31 mouse cellular contexts compared by ENCODE assay signal in the genomic region with DNA sequence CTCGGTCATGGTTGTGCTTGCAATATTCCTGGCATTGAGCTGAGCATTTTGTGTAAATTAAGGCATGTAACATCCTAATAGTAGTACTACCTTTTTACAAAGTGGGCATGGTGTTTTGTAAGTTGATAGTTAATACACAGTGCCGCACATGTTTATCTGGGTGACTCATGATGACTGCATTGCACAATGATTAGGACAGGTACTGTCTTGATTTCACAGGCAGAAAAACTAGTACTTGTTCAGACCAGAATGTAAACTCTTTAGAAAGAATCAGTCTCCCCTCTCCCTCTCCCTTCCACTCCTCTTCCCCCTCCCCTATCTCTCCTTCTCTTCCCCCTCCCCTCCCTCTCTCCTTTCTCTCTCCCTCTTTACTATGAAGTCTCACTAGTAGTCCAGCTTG. TPM values are rescaled to one million over a fixed set of nuclear protein-coding genes. Genes with fewer than 3 reads are reported as not detected.
DNase-seq lines count a peak whose midpoint lies in the region; ATAC-seq and TF ChIP-seq lines count a peak whose summit lies in the region.
"Had no signal": no experiment of that assay in that cellular context is flagged by ENCODE, and none has a peak within 500 bp of the region (broad histone marks: within the 10 kb centered on the region; RNA-seq: fewer than 3 reads in every experiment).

No protein-coding gene starts in this region.

- 73% methylated on average over 2 of the region's 2 CpGs for WGBS in liver, embryonic 12.5 days (ENCODE audit: insufficient replicate concordance)
- 70% methylated on average over 2 of the region's 2 CpGs for WGBS in liver, postnatal 0 days (ENCODE audit: insufficient replicate concordance)
- WGBS in stomach, embryonic 16.5 days = 68% methylated on average over 2 of the region's 2 CpGs

- no peak for TF ChIP-seq EP300 in liver, postnatal 0 days (IDR thresholded peaks at IDR 0.05; ENCODE audit: low read depth)
- peak; percentile 8 to 59 for TF ChIP-seq EP300 in MEL (IDR thresholded peaks at IDR 0.05; ENCODE audit: low read depth in 1 of 2, low read length in 2 of 2)

- no peak overlapping the region for H3K4me3 ChIP-seq in liver, embryonic 12.5 days
- H3K4me3 ChIP-seq in liver, postnatal 0 days (ENCODE audit: low read depth, low read length) = no peak overlapping the region
- no peak overlapping the region for H3K4me3 ChIP-seq in MEL (ENCODE audit: control insufficient read depth in 1 of 2, insufficient read depth in 1 of 2, low read depth in 2 of 2, low read length in 2 of 2)
- no peak overlapping the region for H3K4me3 ChIP-seq in stomach, embryonic 16.5 days (replicated peaks; ENCODE audit: low read length)
- H3K4me3 ChIP-seq: heart, embryonic 15.5 days; limb, embryonic 13.5 days; midbrain, embryonic 12.5 days had no signal

- no peaks in the 10 kb centered on the region for H3K36me3 ChIP-seq in liver, embryonic 12.5 days
- H3K36me3 ChIP-seq in liver, postnatal 0 days (replicated peaks; ENCODE audit: insufficient read depth, low read length) = no peaks in the 10 kb centered on the region
- H3K36me3 ChIP-seq in MEL (ENCODE audit: control insufficient read depth in 1 of 2, insufficient read depth in 2 of 2, low read length in 2 of 2) = peaks cover 0 to 28% of the 10 kb centered on the region in 2 experiments; a peak in 2 of 4 replicates
- no peaks in the 10 kb centered on the region for H3K36me3 ChIP-seq in stomach, embryonic 16.5 days (ENCODE audit: control insufficient read depth, insufficient read depth, low read length)
- H3K36me3 ChIP-seq: heart, embryonic 15.5 days; limb, embryonic 13.5 days; midbrain, embryonic 12.5 days had no signal

- no peak overlapping the region for H3K27ac ChIP-seq in liver, embryonic 12.5 days
- no peak overlapping the region for H3K27ac ChIP-seq in liver, postnatal 0 days (ENCODE audit: low read depth)
- no peak overlapping the region for H3K27ac ChIP-seq in MEL (ENCODE audit: control insufficient read depth, low read depth, low read length)
- H3K27ac ChIP-seq in stomach, embryonic 16.5 days (ENCODE audit: low read length) = peak overlapping the region; percentile 88
- H3K27ac ChIP-seq: heart, embryonic 15.5 days; hindbrain, embryonic 14.5 days; midbrain, embryonic 12.5 days had no signal

- no peaks in the 10 kb centered on the region for H3K27me3 ChIP-seq in liver, embryonic 12.5 days (replicated peaks)
- H3K27me3 ChIP-seq in liver, postnatal 0 days (ENCODE audit: insufficient read depth, low read length) = no peaks in the 10 kb centered on the region
- no peaks in the 10 kb centered on the region for H3K27me3 ChIP-seq in MEL (ENCODE audit: control insufficient read depth in 1 of 2, insufficient read depth in 2 of 2, low read length in 2 of 2)
- no peaks in the 10 kb centered on the region for H3K27me3 ChIP-seq in stomach, embryonic 16.5 days (ENCODE audit: control insufficient read depth, insufficient read depth, low read length)
- H3K27me3 ChIP-seq: heart, embryonic 15.5 days; limb, embryonic 13.5 days; Patski had no signal

- no peak for TF ChIP-seq POLR2A in MEL (IDR thresholded peaks at IDR 0.05; ENCODE audit: control insufficient read depth in 1 of 2, insufficient read depth in 1 of 2, low read depth in 1 of 2, low read length in 2 of 2, poor library complexity in 1 of 2)

- peak overlapping the region; percentile 27; the same call in 1 of the 2 replicates for H3K4me2 ChIP-seq in liver, embryonic 12.5 days
- no peak overlapping the region for H3K4me2 ChIP-seq in liver, postnatal 0 days (ENCODE audit: low read depth, low read length)
- no peak overlapping the region for H3K4me2 ChIP-seq in stomach, embryonic 16.5 days (ENCODE audit: low read depth, low read length)
- H3K4me2 ChIP-seq: heart, embryonic 15.5 days; hindbrain, embryonic 14.5 days; limb, embryonic 13.5 days; midbrain, embryonic 12.5 days had no signal

- TF ChIP-seq RAD21 in MEL (IDR thresholded peaks at IDR 0.05; ENCODE audit: low read depth, low read length) = no peak

- no peak for DNase-seq in liver, postnatal 0 days
- DNase-seq in MEL (ENCODE audit: low read depth, low spot score) = peak; percentile 44
- DNase-seq in fat pad, adult 2 months (ENCODE audit: extremely low read depth, low read depth, low spot score) = peak; percentile 88
- DNase-seq in gastrocnemius, postnatal 25 days = no peak
- DNase-seq in cerebellum, adult 9-11 months = no peak
- DNase-seq: adrenal gland, adult 2 months; cerebellum, adult 11 months; cerebellum, postnatal 10 days; gastrocnemius, postnatal 14 days; heart, postnatal 36 days; kidney, postnatal 25 days; layer of hippocampus, postnatal 36 days; lung, postnatal 14 days; thymus, adult 2 months; thymus, postnatal 4 days had no signal

- ATAC-seq in liver, embryonic 12.5 days = no peak
- ATAC-seq in liver, postnatal 0 days = no peak; the same call in 1 of the 2 replicates
- ATAC-seq in stomach, embryonic 16.5 days (ENCODE audit: insufficient read depth, low FRiP score) = no peak; the same call in 1 of the 2 replicates
- ATAC-seq: CD4-positive, CD25-positive, alpha-beta regulatory T cell, adult 4 months; forebrain, embryonic 16.5 days; inflammation-experienced regulatory T-cells, adult 6 months; Patski had no signal

- H3K9ac ChIP-seq in liver, embryonic 12.5 days = no peak overlapping the region
- H3K9ac ChIP-seq in liver, postnatal 0 days (replicated peaks) = no peak overlapping the region
- H3K9ac ChIP-seq in MEL (ENCODE audit: control insufficient read depth, low read depth, low read length, poor library complexity, severe bottlenecking) = no peak overlapping the region
- no peak overlapping the region for H3K9ac ChIP-seq in stomach, embryonic 16.5 days (ENCODE audit: low read length)
- H3K9ac ChIP-seq: heart, embryonic 15.5 days; hindbrain, embryonic 14.5 days; limb, embryonic 13.5 days; midbrain, embryonic 12.5 days had no signal

- H3K4me1 ChIP-seq in liver, embryonic 12.5 days = peaks cover 22% of the 10 kb centered on the region
- no peaks in the 10 kb centered on the region for H3K4me1 ChIP-seq in liver, postnatal 0 days (ENCODE audit: insufficient read depth)
- peaks cover 6 to 28% of the 10 kb centered on the region in 2 experiments for H3K4me1 ChIP-seq in MEL (ENCODE audit: control insufficient read depth in 1 of 2, insufficient read depth in 2 of 2, low read length in 2 of 2)
- no peaks in the 10 kb centered on the region for H3K4me1 ChIP-seq in stomach, embryonic 16.5 days (ENCODE audit: control insufficient read depth, insufficient read depth, low read length)
- H3K4me1 ChIP-seq: heart, embryonic 15.5 days; midbrain, embryonic 12.5 days had no signal

- H3K9me3 ChIP-seq in liver, embryonic 12.5 days (replicated peaks) = no peaks in the 10 kb centered on the region
- peaks cover 10% of the 10 kb centered on the region for H3K9me3 ChIP-seq in liver, postnatal 0 days (ENCODE audit: low read length)
- H3K9me3 ChIP-seq in MEL (replicated peaks; ENCODE audit: insufficient read depth, low read length) = no peaks in the 10 kb centered on the region
- no peaks in the 10 kb centered on the region; the same call in 1 of the 2 replicates for H3K9me3 ChIP-seq in stomach, embryonic 16.5 days (replicated peaks; ENCODE audit: control insufficient read depth, low read length)

- H3K79me2 ChIP-seq in MEL (ENCODE audit: control insufficient read depth, insufficient read depth, low read length, poor library complexity) = no peaks in the 10 kb centered on the region

- TF ChIP-seq CTCF in liver, postnatal 0 days (IDR thresholded peaks at IDR 0.05; ENCODE audit: low read depth) = no peak
- TF ChIP-seq CTCF in MEL (IDR thresholded peaks at IDR 0.05 in 2 of 3, conservative IDR thresholded peaks at IDR 0.05 in 1 of 3; ENCODE audit: control insufficient read depth in 1 of 3, insufficient read depth in 1 of 3, low read depth in 2 of 3, low read length in 3 of 3, poor library complexity in 1 of 3, severe bottlenecking in 1 of 3) = no peak

TF ChIP-seq in MEL, 35 proteins besides CTCF, POLR2A, EP300 and RAD21:
- TF ChIP-seq KAT2A (conservative IDR thresholded peaks at IDR 0.05; ENCODE audit: low read depth, low read length) (no peak), GATA1 (IDR thresholded peaks at IDR 0.05; ENCODE audit: low read depth, low read length) (peak; percentile 51; the same call in 1 of the 2 replicates), SIN3A (IDR thresholded peaks at IDR 0.05; ENCODE audit: low read length) (0 out of 2 replicates have a peak, but pooled peaks have one; percentile 16), MYC (IDR thresholded peaks at IDR 0.05; ENCODE audit: low read depth, low read length) (peak; percentile 55; the same call in 1 of the 2 replicates)

RNA-seq across cellular contexts. Expression of a gene that starts 9.4 kb away (rescaled TPM):
- 0.04 TPM in 1 of 2 replicates, not detected in the other for polyA plus RNA-seq in liver, embryonic 12.5 days (2016; fragmentation: Nextera tagmentation; extraction: Ambion mirVana)
- polyA plus RNA-seq in liver, postnatal 0 days (2015; fragmentation: Nextera tagmentation; extraction: Ambion mirVana) = not detected in 2 replicates
- total RNA-seq in MEL (2012; rRNA removed) = not detected in 2 replicates
- not detected for polyA plus RNA-seq in MEL (2012; ENCODE audit: insufficient read depth in 1 of 2, insufficient read length in 2 of 2, low read depth in 1 of 2, low replicate concordance in 2 of 2, missing spikeins in 1 of 2)
- polyA plus RNA-seq in stomach, embryonic 16.5 days (2015; fragmentation: Nextera tagmentation; extraction: Ambion mirVana) = 0.21 and 0.31 TPM in 2 replicates
- 10 to 100 TPM in 1 of 2 experiments, 1 to 10 TPM in 1; 5.5 to 11.2 TPM for total RNA-seq in gastrocnemius, postnatal 25 days (2021)
- total RNA-seq: adrenal gland, adult 2 months; layer of hippocampus, adult 8-10 months; layer of hippocampus, postnatal 36 days; megakaryocyte progenitor cell, adult 5-6 weeks; monocyte, adult 5-6 weeks; neutrophil, adult 5-6 weeks had no signal
- polyA plus RNA-seq: adrenal gland, adult 2 months; CD4-positive, CD25-positive, alpha-beta regulatory T cell, adult 4 months; hindbrain, embryonic 14.5 days; inflammation-experienced regulatory T-cells, adult 6 months; kidney, embryonic 14.5 days; midbrain, embryonic 12.5 days; spleen, adult 2 months; thymus, adult 2 months had no signal

RNA-seq across cellular contexts. Expression of a gene that starts 20.3 kb away (rescaled TPM):
- 16.5 and 16.9 TPM in 2 replicates for polyA plus RNA-seq in liver, embryonic 12.5 days (2016; fragmentation: Nextera tagmentation; extraction: Ambion mirVana)
- polyA plus RNA-seq in liver, postnatal 0 days (2015; fragmentation: Nextera tagmentation; extraction: Ambion mirVana) = 13.2 and 15.1 TPM in 2 replicates
- total RNA-seq in MEL (2012; rRNA removed) = 12.5 and 14.8 TPM in 2 replicates
- 10 to 100 TPM in 1 of 2 experiments, not detected in 1; 15.4 TPM for polyA plus RNA-seq in MEL (2012; ENCODE audit: insufficient read depth in 1 of 2, insufficient read length in 2 of 2, low read depth in 1 of 2, low replicate concordance in 2 of 2, missing spikeins in 1 of 2)
- polyA plus RNA-seq in stomach, embryonic 16.5 days (2015; fragmentation: Nextera tagmentation; extraction: Ambion mirVana) = 72.3 and 74.1 TPM in 2 replicates
- 10 to 100 TPM in 1 of 2 experiments, 1 to 10 TPM in 1; 9.1 to 10.8 TPM for total RNA-seq in gastrocnemius, postnatal 25 days (2021)

Comparison
In these comparisons a context has a peak if more than half of its experiments do, and no peak if none do; other contexts are left out.
1. DNase-seq: peak in MEL (single experiment) and fat pad, adult 2 months (single experiment); none in liver, postnatal 0 days (single experiment), gastrocnemius, postnatal 25 days (single experiment) and cerebellum, adult 9-11 months (single experiment).